Mouse (Mus musculus) neutrophil, adult 5-6 weeks (primary cell): ENCODE measurements around the gene Brf1. TPM values are rescaled to one million over a fixed set of nuclear protein-coding genes. Genes with fewer than 3 reads are reported as not detected.

Experiments used
- ATAC-seq: fragments of 151-379, 151-347 bp; 2 replicates; pipeline ENCODE4 v1.8.0; 2017; ENCODE audit warnings: mild to moderate bottlenecking, moderate TSS enrichment; ENCODE audit not compliant: insufficient number of reproducible peaks, poor library complexity, low FRiP score, severe bottlenecking; ENCODE audit errors: extremely low read depth
- total RNA-seq: library from RNA; stranded (forward); fragments of 200-1000 nt; gene quantifications from 2 replicates; pipeline ENCODE4 v1.2.3, GENCODE M21; 2017

The Brf1 gene
- total RNA-seq, 1 experiment from 2014 or later, result 104 TPM

DNA sequence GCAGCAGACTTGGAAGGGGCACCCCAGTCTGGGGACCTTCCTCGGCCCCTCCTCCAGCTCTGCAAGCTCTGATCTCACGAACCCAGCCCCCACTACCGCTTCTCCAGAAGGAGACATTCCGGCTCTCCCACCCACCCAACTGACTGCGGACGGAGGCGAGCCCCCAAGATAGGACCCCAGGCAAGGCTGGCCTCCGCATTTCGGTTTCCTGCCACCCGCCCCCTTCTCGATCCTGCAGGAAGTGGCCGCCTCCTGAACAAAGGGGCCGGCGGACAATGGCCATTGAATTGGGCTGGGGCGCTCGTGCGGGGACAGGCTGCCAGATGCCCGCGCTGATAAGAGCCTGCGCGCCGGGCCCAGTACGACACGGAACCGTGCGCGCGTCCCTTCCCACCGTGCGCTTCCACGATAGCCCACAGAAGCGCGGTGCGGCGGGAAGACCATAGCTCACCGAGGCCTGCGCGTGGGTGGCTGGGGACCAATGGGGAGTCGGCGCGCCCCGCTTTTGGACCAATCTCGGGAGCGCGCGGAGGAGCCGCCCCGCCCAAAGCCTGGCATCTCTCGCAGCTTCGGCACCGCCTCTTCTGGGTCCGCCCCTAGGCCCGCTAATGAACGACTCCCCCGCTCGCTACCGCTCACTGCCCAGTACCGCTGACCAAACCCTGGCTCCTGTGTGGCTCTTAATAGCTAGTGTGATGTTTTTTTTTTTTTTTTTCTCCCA is 50.3 kb downstream of the Brf1 start:
- no peak; the same call in 1 of the 2 replicates for ATAC-seq

DNA sequence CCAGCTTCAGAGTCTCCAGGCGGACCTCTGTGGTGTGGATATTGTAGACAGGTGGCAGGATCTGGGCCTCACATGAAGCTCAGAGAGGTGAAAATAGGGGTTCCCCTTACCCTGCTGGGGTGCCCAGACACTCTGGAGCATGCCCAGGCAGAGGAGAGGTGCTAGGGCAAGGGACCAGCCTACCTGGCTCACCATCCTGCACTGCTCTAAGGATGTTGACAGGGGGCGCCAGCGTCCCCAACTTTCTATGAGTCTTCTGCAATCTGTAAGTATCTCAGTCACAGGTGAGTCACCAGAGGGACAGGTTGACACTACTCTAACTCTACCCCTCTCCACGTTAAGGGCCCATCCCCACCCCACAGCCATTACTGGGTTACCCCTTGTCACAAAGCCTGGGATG is 53.2 kb downstream of the Brf1 start:
- 0 out of 2 replicates have a peak, but pooled peaks have one; percentile 14 for ATAC-seq

GRCm38 (mm10) chr12:112943669-112944068 is 56.8 kb downstream of the Brf1 start:
- no peak for ATAC-seq

GRCm38 (mm10) chr12:112941776-112942713 is 58.5 kb downstream of the Brf1 start, which contains the start of gene Nudt14:
Nudt14 (minus strand) TSS chr12:112942124.
- ATAC-seq, result peak; percentile 74

DNA sequence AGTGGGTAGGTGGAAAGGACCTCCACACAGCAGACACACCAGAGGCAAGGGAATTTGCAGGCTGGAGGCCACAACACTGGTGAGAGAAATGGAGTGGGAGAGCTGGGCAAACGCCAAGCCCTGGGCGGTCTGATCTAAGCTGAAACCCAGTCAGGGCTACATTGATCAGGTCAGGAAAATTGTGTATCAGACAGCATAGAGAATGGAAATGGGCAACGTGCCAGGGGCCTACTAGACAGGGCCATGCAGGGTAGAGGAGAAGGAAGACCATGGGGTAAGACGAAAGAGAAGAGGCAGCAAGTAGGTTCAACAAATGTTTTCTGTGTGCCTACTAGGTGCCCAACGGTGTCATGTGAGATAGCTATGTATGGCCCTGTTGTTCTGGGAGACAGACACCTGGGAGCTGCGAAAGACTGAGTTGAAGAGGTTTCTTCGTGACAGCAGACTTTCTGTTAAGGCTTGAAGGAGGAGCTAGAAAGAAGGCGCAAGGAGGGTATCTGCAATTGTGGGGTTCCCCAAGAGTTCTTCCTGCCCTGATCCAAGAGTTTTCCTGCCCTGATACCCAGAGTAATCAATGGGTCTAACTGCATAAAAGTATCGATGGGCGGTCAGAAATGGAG is 59.2 kb downstream of the Brf1 start:
- ATAC-seq, result no peak

DNA sequence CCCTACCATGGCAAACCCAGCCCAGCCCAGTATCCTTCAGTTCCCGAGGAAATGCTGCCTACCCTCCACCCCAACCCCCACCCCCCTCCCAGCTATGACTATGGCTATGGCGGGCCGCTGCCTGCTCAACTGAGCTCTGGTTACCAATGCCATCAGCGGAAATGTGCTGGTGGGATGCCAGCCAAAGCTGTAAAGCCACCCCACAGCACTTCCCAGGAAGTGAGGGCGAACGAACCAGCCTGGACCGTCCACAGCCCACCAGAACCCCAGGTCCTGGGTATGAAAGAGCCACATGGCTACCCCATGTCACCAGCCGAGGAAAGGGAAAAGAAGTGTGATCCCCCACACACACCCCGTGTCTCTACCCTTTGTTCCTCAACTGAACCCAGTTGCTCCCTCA is 59.8 kb downstream of the Brf1 start:
- ATAC-seq, result no peak

GRCm38 (mm10) chr12:112940238-112940637 is 60.3 kb downstream of the Brf1 start:
- no peak for ATAC-seq

GRCm38 (mm10) chr12:112938873-112939565 is 61.5 kb downstream of the Brf1 start:
- ATAC-seq, result no peak

GRCm38 (mm10) chr12:112938366-112938765 is 62.1 kb downstream of the Brf1 start:
- ATAC-seq, result no peak

- no peak for ATAC-seq
Observed at GRCm38 (mm10) chr12:112937906-112938305, 62.6 kb downstream of the Brf1 start.

DNA sequence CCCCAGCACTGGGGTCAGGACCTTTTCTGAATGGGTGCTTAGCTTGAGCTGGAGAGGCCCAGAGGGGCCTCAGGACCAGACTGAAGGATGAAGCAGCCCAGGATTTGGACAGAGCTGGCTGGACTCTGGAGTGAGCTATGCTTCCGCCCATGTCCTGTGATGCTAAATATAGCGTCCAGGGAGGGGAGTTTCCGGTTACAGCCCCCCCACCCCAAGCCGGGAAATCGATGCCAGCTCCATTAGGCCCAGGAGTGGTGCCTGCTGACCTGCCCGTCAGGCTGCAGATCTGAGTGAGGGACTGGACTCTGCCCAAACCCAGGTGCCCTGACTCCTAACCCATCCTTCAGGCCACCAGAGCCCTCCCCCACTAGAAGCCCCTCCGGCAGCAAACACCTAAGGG is 67.9 kb downstream of the Brf1 start:
- no peak for ATAC-seq

DNA sequence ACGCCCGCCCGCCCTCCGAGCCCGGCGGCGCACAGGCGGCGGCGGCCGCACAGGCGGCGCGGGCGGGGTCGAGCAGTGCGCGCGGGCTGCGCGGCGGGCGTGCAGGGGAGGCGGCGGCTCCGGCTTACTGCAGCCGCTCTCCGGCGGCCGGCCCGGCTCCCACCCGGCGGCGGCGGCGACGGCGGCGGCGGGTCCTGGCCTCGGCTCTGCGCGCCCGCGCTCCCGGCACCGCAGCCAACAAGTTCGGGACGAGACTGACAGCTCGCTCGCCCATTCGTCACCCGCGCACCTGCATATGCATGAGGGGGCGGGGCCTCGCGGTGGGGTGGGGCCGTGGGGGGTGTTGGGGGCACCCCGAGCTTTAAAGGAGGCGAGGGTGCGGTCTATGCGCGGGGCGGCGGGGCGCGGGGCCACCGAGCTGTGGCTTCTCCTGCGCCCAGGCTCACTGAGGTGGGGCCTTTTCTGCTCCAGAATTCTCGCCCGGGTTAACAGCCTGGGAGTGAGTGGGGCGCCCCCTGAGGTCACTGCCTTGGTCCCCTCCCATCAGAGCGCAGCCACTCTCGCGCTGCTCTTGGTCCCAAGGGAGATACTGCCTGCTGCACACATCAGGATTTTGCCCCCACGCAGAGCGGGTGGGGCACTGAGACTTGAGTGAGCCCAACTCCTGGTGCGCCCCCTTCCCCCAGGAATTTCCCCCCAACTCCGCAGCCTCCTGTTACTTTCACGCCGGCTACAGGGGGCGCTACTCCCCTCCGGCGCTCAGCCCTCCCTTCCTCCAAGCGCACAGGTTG is 70.7 kb downstream of the Brf1 start, which contains the start of gene Jag2:
Jag2 (minus strand) TSS at position 215 of the 791 bp plus-strand sequence.
- no peak for ATAC-seq

DNA sequence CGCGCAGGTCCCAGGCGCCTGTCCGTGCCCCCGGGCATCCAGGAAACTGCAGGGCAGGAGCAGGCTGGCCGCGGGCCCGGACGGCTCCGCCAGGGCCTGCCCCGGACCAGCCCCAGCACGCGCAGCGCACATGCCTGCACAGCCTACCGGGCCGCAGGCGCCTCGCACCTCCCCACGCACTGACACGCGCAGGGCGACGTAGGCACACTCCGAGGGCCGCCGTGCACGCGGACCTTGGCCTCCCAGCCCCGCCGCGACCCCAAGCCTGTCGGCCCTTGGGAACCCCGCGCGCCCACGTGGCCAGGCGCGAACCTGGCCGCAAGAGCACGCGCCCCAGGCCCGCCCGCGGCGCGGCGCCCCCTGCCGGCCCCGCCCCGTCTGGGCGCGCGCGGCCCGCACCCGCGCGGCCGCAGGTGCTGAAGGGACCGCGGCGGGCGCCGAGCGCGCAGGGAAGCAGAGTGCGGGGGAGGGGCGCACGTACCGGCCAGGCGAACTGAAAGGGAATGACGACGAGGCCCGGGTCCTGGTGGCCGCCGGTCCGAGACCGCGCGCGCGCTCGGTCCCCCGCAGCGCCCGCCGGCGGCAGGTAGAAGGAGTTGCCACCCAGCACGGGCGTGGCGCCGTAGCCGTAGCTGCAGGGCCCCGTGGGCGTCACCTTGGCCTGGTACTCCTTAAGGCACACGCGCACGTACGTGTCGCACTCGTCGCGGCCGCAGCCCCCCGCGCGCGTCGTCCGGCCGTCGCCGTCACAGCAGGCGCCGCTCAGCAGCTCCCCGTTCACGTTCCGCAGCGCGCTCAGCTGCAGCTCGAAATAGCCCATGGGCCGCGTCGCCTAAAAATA is 71.9 kb downstream of the Brf1 start:
- ATAC-seq, result no peak

GRCm38 (mm10) chr12:112927265-112927664 is 73.2 kb downstream of the Brf1 start:
- ATAC-seq, result no peak

DNA sequence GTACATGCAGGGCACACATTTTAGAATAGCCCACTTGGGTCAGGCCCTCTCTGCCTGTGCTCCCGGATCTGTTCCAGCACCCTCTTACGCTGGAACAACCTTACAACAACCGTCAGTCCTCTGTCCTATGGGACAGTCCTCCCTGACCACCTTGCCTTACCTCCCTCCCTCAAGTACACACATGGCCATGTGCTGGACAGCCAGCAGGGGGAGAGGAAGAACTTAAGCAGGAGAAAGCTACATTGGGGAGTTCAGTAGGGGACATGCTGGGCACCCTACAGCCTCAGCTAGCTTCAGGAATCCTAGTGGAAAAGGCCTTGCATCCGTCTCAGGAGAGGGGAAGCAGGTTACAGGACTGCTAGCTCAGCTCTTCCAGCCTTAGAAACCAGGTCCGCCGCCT is 74.6 kb downstream of the Brf1 start:
- ATAC-seq, result no peak

DNA sequence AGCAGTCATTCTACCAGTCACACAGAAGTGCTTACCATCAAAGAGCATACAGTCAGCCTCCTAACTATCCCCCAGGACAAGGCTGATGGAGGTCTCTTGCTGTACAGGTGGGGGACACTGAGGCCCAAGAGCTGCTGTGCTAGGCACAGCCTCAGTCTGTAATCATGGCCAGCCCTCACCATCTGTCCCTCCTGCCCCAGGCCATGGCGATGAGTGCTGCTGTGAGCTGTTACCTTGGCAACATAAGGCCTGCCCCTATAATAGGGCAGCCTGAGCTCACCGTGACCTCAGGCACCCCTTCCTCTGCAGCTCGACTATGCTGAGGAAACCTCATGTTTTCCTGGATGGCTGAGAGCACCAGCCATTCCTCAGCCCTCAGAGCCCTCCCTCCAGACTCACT is 78.0 kb downstream of the Brf1 start:
- ATAC-seq, result no peak

- no peak for ATAC-seq
Observed at GRCm38 (mm10) chr12:112921518-112921917, 79.0 kb downstream of the Brf1 start.
